In genomic region chr19:45030746-45031693, GRCm38 (mm10) we compare ENCODE assay signal across 8 mouse cellular contexts. TPM values are rescaled to one million over a fixed set of nuclear protein-coding genes. Genes with fewer than 3 reads are reported as not detected.
DNase-seq lines count a peak whose midpoint lies in the region; ATAC-seq and TF ChIP-seq lines count a peak whose summit lies in the region.

No protein-coding gene starts in this region.

- no peak overlapping the region for H3K4me3 ChIP-seq in ES-Bruce4 (ENCODE audit: low read depth, low read length)
- H3K4me3 ChIP-seq in forebrain, embryonic 11.5 days (ENCODE audit: low read depth, low read length), result no peak overlapping the region
- peak overlapping the region; percentile 39 for H3K4me3 ChIP-seq in heart, embryonic 16.5 days (ENCODE audit: low read length)
- 0 out of 2 replicates have a peak overlapping the region, but pooled peaks have one; percentile 20 for H3K4me3 ChIP-seq in liver, embryonic 16.5 days (ENCODE audit: low read depth, low read length)
- H3K4me3 ChIP-seq in neural tube, embryonic 11.5 days (ENCODE audit: low read depth, low read length), result no peak overlapping the region
- no peak overlapping the region for H3K4me3 ChIP-seq in testis, adult 2 months (ENCODE audit: control insufficient read depth, low read depth, low read length)

- H3K9ac ChIP-seq in ES-Bruce4 (ENCODE audit: low read depth, poor library complexity, severe bottlenecking), result no peak overlapping the region
- no peak overlapping the region for H3K9ac ChIP-seq in forebrain, embryonic 11.5 days (ENCODE audit: low read length)
- peak overlapping the region; percentile 60 for H3K9ac ChIP-seq in heart, embryonic 16.5 days (ENCODE audit: low read length)
- H3K9ac ChIP-seq in liver, embryonic 16.5 days (ENCODE audit: low read depth, low read length), result no peak overlapping the region
- H3K9ac ChIP-seq in neural tube, embryonic 11.5 days (ENCODE audit: low read length), result no peak overlapping the region

- no peaks in the 10 kb centered on the region for H3K9me3 ChIP-seq in ES-Bruce4 (replicated peaks; ENCODE audit: control insufficient read depth, insufficient read depth, low read length, poor library complexity, severe bottlenecking)
- no peaks in the 10 kb centered on the region for H3K9me3 ChIP-seq in forebrain, embryonic 11.5 days (ENCODE audit: control insufficient read depth, low read length)
- H3K9me3 ChIP-seq in heart, embryonic 16.5 days (replicated peaks; ENCODE audit: control insufficient read depth, low read length), result no peaks in the 10 kb centered on the region
- no peaks in the 10 kb centered on the region for H3K9me3 ChIP-seq in liver, embryonic 16.5 days (replicated peaks; ENCODE audit: control insufficient read depth, low read length)
- no peaks in the 10 kb centered on the region for H3K9me3 ChIP-seq in neural tube, embryonic 11.5 days (ENCODE audit: control insufficient read depth, low read length)

- TF ChIP-seq CTCF in ES-Bruce4 (IDR thresholded peaks at IDR 0.05; ENCODE audit: low read depth, low read length), result peak; percentile 67
- peak; percentile 66; the same call in 1 of the 2 replicates for TF ChIP-seq CTCF in testis, adult 2 months (IDR thresholded peaks at IDR 0.05; ENCODE audit: control insufficient read depth, insufficient read depth, insufficient replicate concordance, low read depth, low read length)

- no peaks in the 10 kb centered on the region for H3K36me3 ChIP-seq in ES-Bruce4 (ENCODE audit: control insufficient read depth, insufficient read depth, low read length, poor library complexity, severe bottlenecking)
- H3K36me3 ChIP-seq in forebrain, embryonic 11.5 days (ENCODE audit: control insufficient read depth, insufficient read depth, low read length), result peaks cover 7% of the 10 kb centered on the region
- H3K36me3 ChIP-seq in heart, embryonic 16.5 days (ENCODE audit: control insufficient read depth, insufficient read depth), result peaks cover 20% of the 10 kb centered on the region
- peaks cover 2% of the 10 kb centered on the region; the same call in 1 of the 2 replicates for H3K36me3 ChIP-seq in liver, embryonic 16.5 days (ENCODE audit: control insufficient read depth, insufficient read depth)
- H3K36me3 ChIP-seq in neural tube, embryonic 11.5 days (ENCODE audit: control insufficient read depth, insufficient read depth, low read length), result peaks cover 8% of the 10 kb centered on the region
- H3K36me3 ChIP-seq in testis, adult 2 months (ENCODE audit: control insufficient read depth, insufficient read depth, low read length), result no peaks in the 10 kb centered on the region

- peak; percentile 42; the same call in 1 of the 2 replicates for ATAC-seq in forebrain, embryonic 11.5 days (replicated peaks; ENCODE audit: low FRiP score)
- peak; percentile 43 for ATAC-seq in heart, embryonic 16.5 days (replicated peaks; ENCODE audit: extremely low read depth, insufficient read depth, low FRiP score)
- peak; percentile 12; the same call in 1 of the 2 replicates for ATAC-seq in liver, embryonic 16.5 days (ENCODE audit: low read depth)
- 0 out of 2 replicates have a peak, but pooled peaks have one; percentile 31 for ATAC-seq in neural tube, embryonic 11.5 days (ENCODE audit: insufficient read depth, low FRiP score, low TSS enrichment)

- TF ChIP-seq POLR2A in ES-Bruce4 (IDR thresholded peaks at IDR 0.05; ENCODE audit: insufficient read depth, low read length), result no peak
- TF ChIP-seq POLR2A in testis, adult 2 months (IDR thresholded peaks at IDR 0.05; ENCODE audit: control insufficient read depth, low read depth, low read length), result no peak

- H3K27me3 ChIP-seq in ES-Bruce4 (ENCODE audit: control insufficient read depth, insufficient read depth, low read length, poor library complexity, severe bottlenecking), result no peaks in the 10 kb centered on the region
- no peaks in the 10 kb centered on the region for H3K27me3 ChIP-seq in forebrain, embryonic 11.5 days (ENCODE audit: control insufficient read depth, insufficient read depth, low read length)
- no peaks in the 10 kb centered on the region for H3K27me3 ChIP-seq in heart, embryonic 16.5 days (ENCODE audit: control insufficient read depth, insufficient read depth, low read length)
- H3K27me3 ChIP-seq in liver, embryonic 16.5 days (ENCODE audit: control insufficient read depth, insufficient read depth, low read depth, low read length), result no peaks in the 10 kb centered on the region
- H3K27me3 ChIP-seq in neural tube, embryonic 11.5 days (ENCODE audit: control insufficient read depth, insufficient read depth, low read length), result no peaks in the 10 kb centered on the region
- H3K27me3 ChIP-seq in testis, adult 2 months (ENCODE audit: control insufficient read depth, insufficient read depth, low read length), result no peaks in the 10 kb centered on the region

- TF ChIP-seq EP300 in ES-Bruce4 (IDR thresholded peaks at IDR 0.05; ENCODE audit: insufficient read depth, low read depth, low read length), result no peak

- H3K4me2 ChIP-seq in forebrain, embryonic 11.5 days (ENCODE audit: low read depth, low read length, severe bottlenecking), result no peak overlapping the region
- H3K4me2 ChIP-seq in heart, embryonic 16.5 days (ENCODE audit: low read depth, low read length), result peak overlapping the region; percentile 67
- H3K4me2 ChIP-seq in liver, embryonic 16.5 days (ENCODE audit: low read depth, low read length), result peak overlapping the region; percentile 49
- peak overlapping the region; percentile 24; the same call in 1 of the 2 replicates for H3K4me2 ChIP-seq in neural tube, embryonic 11.5 days (ENCODE audit: low read depth)

- DNase-seq in c-Kit-positive CD71-negative TER-119-negative erythroid progenitor cells, embryonic 14.5 days (ENCODE audit: low read depth), result peak; percentile 85
- peak; percentile 85 for DNase-seq in forebrain, embryonic 11.5 days (ENCODE audit: low spot score)
- peak; percentile 90 for DNase-seq in kidney, postnatal 14 days
- DNase-seq in neural tube, embryonic 11.5 days (ENCODE audit: low spot score), result peak; percentile 79

- H3K27ac ChIP-seq in ES-Bruce4 (ENCODE audit: insufficient read depth, low read length), result no peak overlapping the region
- H3K27ac ChIP-seq in forebrain, embryonic 11.5 days (ENCODE audit: low read depth, low read length), result no peak overlapping the region
- no peak overlapping the region for H3K27ac ChIP-seq in heart, embryonic 16.5 days (ENCODE audit: low read length)
- H3K27ac ChIP-seq in liver, embryonic 16.5 days (ENCODE audit: low read length), result no peak overlapping the region
- no peak overlapping the region for H3K27ac ChIP-seq in neural tube, embryonic 11.5 days (ENCODE audit: low read depth, low read length)
- H3K27ac ChIP-seq in testis, adult 2 months (ENCODE audit: control insufficient read depth, insufficient read depth, low read depth, low read length), result no peak overlapping the region

- peaks cover 15% of the 10 kb centered on the region for H3K4me1 ChIP-seq in ES-Bruce4 (ENCODE audit: control insufficient read depth, insufficient read depth, low read length)
- H3K4me1 ChIP-seq in forebrain, embryonic 11.5 days (replicated peaks; ENCODE audit: control insufficient read depth, insufficient read depth, low read length), result no peaks in the 10 kb centered on the region
- H3K4me1 ChIP-seq in heart, embryonic 16.5 days (ENCODE audit: control insufficient read depth, insufficient read depth, low read length), result peaks cover 30% of the 10 kb centered on the region
- peaks cover 7% of the 10 kb centered on the region for H3K4me1 ChIP-seq in liver, embryonic 16.5 days (ENCODE audit: control insufficient read depth, low read depth, low read length)
- peaks cover 5% of the 10 kb centered on the region for H3K4me1 ChIP-seq in neural tube, embryonic 11.5 days (ENCODE audit: control insufficient read depth, insufficient read depth, low read length)
- H3K4me1 ChIP-seq in testis, adult 2 months (ENCODE audit: control insufficient read depth, insufficient read depth, low read length), result peaks cover 16% of the 10 kb centered on the region

- WGBS in forebrain, embryonic 11.5 days, result 45% methylated on average over 20 of the region's 20 CpGs
- WGBS in heart, embryonic 16.5 days, result 37% methylated on average over 20 of the region's 20 CpGs
- WGBS in liver, embryonic 16.5 days (ENCODE audit: insufficient replicate concordance), result 32% methylated on average over 20 of the region's 20 CpGs
- 42% methylated on average over 20 of the region's 20 CpGs for WGBS in neural tube, embryonic 11.5 days

RNA-seq across cellular contexts. Expression of gene Pdzd7, which starts 14.5 kb away (rescaled TPM):
- 0.97 and 1.3 TPM in 2 replicates for polyA plus RNA-seq in ES-Bruce4 (2011; ENCODE audit: insufficient read depth, insufficient read length, low read depth, missing spikeins)
- polyA plus RNA-seq in forebrain, embryonic 11.5 days (2014; fragmentation: Nextera tagmentation; extraction: Ambion mirVana), result 0.61 and 0.63 TPM in 2 replicates
- 0.14 and 0.25 TPM in 2 replicates for polyA plus RNA-seq in heart, embryonic 16.5 days (2015; fragmentation: Nextera tagmentation; extraction: Ambion mirVana)
- not detected in 2 replicates for polyA plus RNA-seq in liver, embryonic 16.5 days (2015; fragmentation: Nextera tagmentation; extraction: Ambion mirVana)
- 0.57 and 0.81 TPM in 2 replicates for polyA plus RNA-seq in neural tube, embryonic 11.5 days (2014; fragmentation: Nextera tagmentation; extraction: Ambion mirVana)
- 1.0 and 1.1 TPM in 2 replicates for polyA plus RNA-seq in testis, adult 2 months (2012; rRNA removed)

RNA-seq across cellular contexts. Expression of gene Sfxn3, which starts 16.3 kb away (rescaled TPM):
- 13.4 and 15.6 TPM in 2 replicates for polyA plus RNA-seq in ES-Bruce4 (2011; ENCODE audit: insufficient read depth, insufficient read length, low read depth, missing spikeins)
- 15.4 and 18.7 TPM in 2 replicates for polyA plus RNA-seq in forebrain, embryonic 11.5 days (2014; fragmentation: Nextera tagmentation; extraction: Ambion mirVana)
- polyA plus RNA-seq in heart, embryonic 16.5 days (2015; fragmentation: Nextera tagmentation; extraction: Ambion mirVana), result 16.2 and 19.0 TPM in 2 replicates
- 2.9 and 3.5 TPM in 2 replicates for polyA plus RNA-seq in liver, embryonic 16.5 days (2015; fragmentation: Nextera tagmentation; extraction: Ambion mirVana)
- polyA plus RNA-seq in neural tube, embryonic 11.5 days (2014; fragmentation: Nextera tagmentation; extraction: Ambion mirVana), result 23.3 and 24.0 TPM in 2 replicates
- polyA plus RNA-seq in testis, adult 2 months (2012; rRNA removed), result 16.3 and 20.7 TPM in 2 replicates

RNA-seq across cellular contexts. Expression of gene Lzts2, which starts 16.8 kb away (rescaled TPM):
- polyA plus RNA-seq in ES-Bruce4 (2011; ENCODE audit: insufficient read depth, insufficient read length, low read depth, missing spikeins), result 39.9 and 48.2 TPM in 2 replicates
- 52.7 and 56.9 TPM in 2 replicates for polyA plus RNA-seq in forebrain, embryonic 11.5 days (2014; fragmentation: Nextera tagmentation; extraction: Ambion mirVana)
- 38.0 and 45.8 TPM in 2 replicates for polyA plus RNA-seq in heart, embryonic 16.5 days (2015; fragmentation: Nextera tagmentation; extraction: Ambion mirVana)
- 4.6 and 4.7 TPM in 2 replicates for polyA plus RNA-seq in liver, embryonic 16.5 days (2015; fragmentation: Nextera tagmentation; extraction: Ambion mirVana)
- 52.8 and 57.5 TPM in 2 replicates for polyA plus RNA-seq in neural tube, embryonic 11.5 days (2014; fragmentation: Nextera tagmentation; extraction: Ambion mirVana)
- 36.2 and 42.3 TPM in 2 replicates for polyA plus RNA-seq in testis, adult 2 months (2012; rRNA removed)

RNA-seq across cellular contexts. Expression of gene Mrpl43, which starts 24.8 kb away (rescaled TPM):
- 32.5 and 34.0 TPM in 2 replicates for polyA plus RNA-seq in ES-Bruce4 (2011; ENCODE audit: insufficient read depth, insufficient read length, low read depth, missing spikeins)
- 71.4 and 78.1 TPM in 2 replicates for polyA plus RNA-seq in forebrain, embryonic 11.5 days (2014; fragmentation: Nextera tagmentation; extraction: Ambion mirVana)
- polyA plus RNA-seq in heart, embryonic 16.5 days (2015; fragmentation: Nextera tagmentation; extraction: Ambion mirVana), result 64.4 and 68.6 TPM in 2 replicates
- 27.0 and 29.0 TPM in 2 replicates for polyA plus RNA-seq in liver, embryonic 16.5 days (2015; fragmentation: Nextera tagmentation; extraction: Ambion mirVana)
- polyA plus RNA-seq in neural tube, embryonic 11.5 days (2014; fragmentation: Nextera tagmentation; extraction: Ambion mirVana), result 65.3 and 80.6 TPM in 2 replicates
- polyA plus RNA-seq in testis, adult 2 months (2012; rRNA removed), result 43.4 and 46.8 TPM in 2 replicates

RNA-seq across cellular contexts. Expression of gene Twnk, which starts 25.6 kb away (rescaled TPM):
- 23.2 and 24.5 TPM in 2 replicates for polyA plus RNA-seq in ES-Bruce4 (2011; ENCODE audit: insufficient read depth, insufficient read length, low read depth, missing spikeins)
- polyA plus RNA-seq in forebrain, embryonic 11.5 days (2014; fragmentation: Nextera tagmentation; extraction: Ambion mirVana), result 18.4 and 19.9 TPM in 2 replicates
- polyA plus RNA-seq in heart, embryonic 16.5 days (2015; fragmentation: Nextera tagmentation; extraction: Ambion mirVana), result 23.2 and 24.5 TPM in 2 replicates
- 12.0 and 13.4 TPM in 2 replicates for polyA plus RNA-seq in liver, embryonic 16.5 days (2015; fragmentation: Nextera tagmentation; extraction: Ambion mirVana)
- polyA plus RNA-seq in neural tube, embryonic 11.5 days (2014; fragmentation: Nextera tagmentation; extraction: Ambion mirVana), result 16.0 and 16.5 TPM in 2 replicates
- 5.2 and 6.2 TPM in 2 replicates for polyA plus RNA-seq in testis, adult 2 months (2012; rRNA removed)

Comparison
In these comparisons a context has a peak if more than half of its experiments do, and no peak if none do; other contexts are left out.
1. H3K4me3 ChIP-seq: peak in heart, embryonic 16.5 days (single experiment) and liver, embryonic 16.5 days (single experiment); none in ES-Bruce4 (single experiment), forebrain, embryonic 11.5 days (single experiment), neural tube, embryonic 11.5 days (single experiment) and testis, adult 2 months (single experiment).
2. Peak in every context shown above with its lines, with median percentiles within 50 percentile points of each other: DNase-seq and ATAC-seq.